Mouse (Mus musculus) bone marrow macrophage, adult 2 months (primary cell): Measurements from ENCODE around the gene Pepd.

ENCODE experiments used
- CTCF ChIP-seq: IDR thresholded peaks from 2 replicates; pipeline ENCODE4 v1.5.1; 2012; ENCODE audit warnings: low read depth, mild to moderate bottlenecking, low read length, moderate library complexity
- POLR2A ChIP-seq: IDR thresholded peaks from 2 replicates; pipeline ENCODE4 v1.6.1; 2012; ENCODE audit warnings: mild to moderate bottlenecking, low read depth, low read length, borderline replicate concordance

DNA sequence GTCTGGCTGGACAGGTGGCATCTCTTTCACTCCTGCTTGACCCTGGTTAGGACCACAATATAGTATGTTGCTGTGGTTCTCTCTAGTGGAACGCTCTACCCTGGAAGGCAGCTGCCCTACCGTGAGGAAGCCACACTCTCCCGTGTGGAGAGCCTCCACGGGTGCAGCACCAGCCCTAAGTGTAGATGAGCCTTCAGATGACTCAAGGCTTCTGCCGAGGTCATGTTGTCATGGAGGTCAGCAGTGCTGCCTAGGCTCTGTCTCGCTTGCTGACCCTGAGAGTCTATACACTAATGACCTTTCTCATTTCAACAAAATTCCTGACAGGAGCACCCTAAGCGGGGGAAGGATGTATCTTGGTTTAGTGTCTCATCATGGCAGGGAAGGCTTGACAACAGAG lies 13.8 kb downstream of the Pepd start:
- TF ChIP-seq CTCF (no peak), POLR2A (no peak)
